Mouse (Mus musculus) embryonic fibroblast, embryonic 13.5 days (primary cell): ENCODE measurements around the gene Epn2.

ENCODE experiments used
- CTCF ChIP-seq: IDR thresholded peaks from 2 replicates; pipeline ENCODE4 v1.5.1; 2011; ENCODE audit warnings: mild to moderate bottlenecking, control low read depth, low read length, moderate library complexity, borderline replicate concordance; ENCODE audit not compliant: insufficient read depth
- POLR2A ChIP-seq: IDR thresholded peaks from 2 replicates; pipeline ENCODE4 v1.6.1; 2011; ENCODE audit warnings: low read depth, mild to moderate bottlenecking, control low read depth, low read length, moderate library complexity

- no peak for TF ChIP-seq CTCF
- TF ChIP-seq POLR2A, result no peak
Measured at GRCm38 (mm10) chr11:61478788-61479187, 100.7 kb downstream of the Epn2 start.
